Mouse (Mus musculus) layer of hippocampus, adult 2 months (tissue): ENCODE results near the gene Ly6g5c. TPM values are rescaled to one million over a fixed set of nuclear protein-coding genes. Genes with fewer than 3 reads are reported as not detected.

Experiments
- DNase-seq, 2 experiments: peaks; one replicate each; pipeline ENCODE4 v3.0.0; 2022; ENCODE audit warnings: low spot score in 2 of 2
- H3K27ac ChIP-seq: fragments of 200-600 bp; 2 replicates; pipeline ENCODE4 v1.8.1; 2022
- H3K4me3 ChIP-seq: fragments of 200-600 bp; 2 replicates; pipeline ENCODE4 v1.8.1; 2022; ENCODE audit warnings: mild to moderate bottlenecking
- CTCF ChIP-seq: fragments of 200-600 bp; conservative IDR thresholded peaks from 2 replicates; pipeline ENCODE4 v1.8.1; 2022; ENCODE audit warnings: antibody characterized with exemption, mild to moderate bottlenecking, moderate library complexity
- total RNA-seq, 2 experiments: library from RNA; stranded (reverse); gene quantifications; 2 replicates each; pipeline ENCODE4 v1.2.3; 2021

The Ly6g5c gene
- total RNA-seq, 2 experiments from 2014 or later: not detected

GRCm38 (mm10) chr17:35146139-35146538 lies 38.1 kb downstream of the Ly6g5c start:
- TF ChIP-seq CTCF: no peak
- H3K4me3 ChIP-seq: no peak overlapping the region
- no peak overlapping the region for H3K27ac ChIP-seq

GRCm38 (mm10) chr17:35147348-35147747 lies 39.3 kb downstream of the Ly6g5c start:
- TF ChIP-seq CTCF: no peak
- H3K27ac ChIP-seq: no peak overlapping the region
- no peak overlapping the region for H3K4me3 ChIP-seq
- no peak for DNase-seq

More at GRCm38 (mm10) chr17:35146139-35146538, 38.1 kb downstream of the Ly6g5c start:
- no peak for DNase-seq

- Histone ChIP-seq H3K4me3 (no peak overlapping the region), H3K27ac (no peak overlapping the region; the same call in 1 of the 2 replicates)
- no peak for TF ChIP-seq CTCF
- no peak for DNase-seq
These were observed 40.0 kb downstream of the Ly6g5c start for GRCm38 (mm10) chr17:35147922-35148639.

GRCm38 (mm10) chr17:35152121-35152520 lies 44.0 kb downstream of the Ly6g5c start:
- no peak for TF ChIP-seq CTCF
- DNase-seq: no peak

GRCm38 (mm10) chr17:35153077-35153476 lies 45.0 kb downstream of the Ly6g5c start:
- no peak overlapping the region for H3K27ac ChIP-seq

More at GRCm38 (mm10) chr17:35152121-35152520, 44.0 kb downstream of the Ly6g5c start:
- Histone ChIP-seq H3K4me3 (no peak overlapping the region), H3K27ac (no peak overlapping the region)

GRCm38 (mm10) chr17:35153931-35154330 lies 45.9 kb downstream of the Ly6g5c start:
- no peak for TF ChIP-seq CTCF
- DNase-seq: no peak
- Histone ChIP-seq H3K27ac (no peak overlapping the region), H3K4me3 (no peak overlapping the region)

More at GRCm38 (mm10) chr17:35153077-35153476, 45.0 kb downstream of the Ly6g5c start:
- no peak overlapping the region for H3K4me3 ChIP-seq
- TF ChIP-seq CTCF: no peak
- DNase-seq: no peak

GRCm38 (mm10) chr17:35154616-35155015 lies 46.5 kb downstream of the Ly6g5c start:
- DNase-seq: no peak

GRCm38 (mm10) chr17:35155451-35155850 lies 47.4 kb downstream of the Ly6g5c start:
- Histone ChIP-seq H3K27ac (no peak overlapping the region), H3K4me3 (no peak overlapping the region)
- DNase-seq: no peak
- no peak for TF ChIP-seq CTCF

More at GRCm38 (mm10) chr17:35154616-35155015, 46.5 kb downstream of the Ly6g5c start:
- no peak for TF ChIP-seq CTCF
- Histone ChIP-seq H3K27ac (no peak overlapping the region), H3K4me3 (no peak overlapping the region)

GRCm38 (mm10) chr17:35156461-35157200 lies 48.6 kb downstream of the Ly6g5c start:
- Histone ChIP-seq H3K4me3 (no peak overlapping the region), H3K27ac (no peak overlapping the region)
- DNase-seq: no peak
- no peak for TF ChIP-seq CTCF

GRCm38 (mm10) chr17:35157254-35157653 lies 49.2 kb downstream of the Ly6g5c start:
- H3K27ac ChIP-seq: no peak overlapping the region
- no peak overlapping the region for H3K4me3 ChIP-seq
- no peak for DNase-seq
- TF ChIP-seq CTCF: no peak

- TF ChIP-seq CTCF: no peak
- DNase-seq: no peak
- Histone ChIP-seq H3K27ac (no peak overlapping the region), H3K4me3 (no peak overlapping the region)
These were observed 49.6 kb downstream of the Ly6g5c start for GRCm38 (mm10) chr17:35157661-35158175.

- Histone ChIP-seq H3K4me3 (no peak overlapping the region), H3K27ac (no peak overlapping the region)
- no peak for DNase-seq
- no peak for TF ChIP-seq CTCF
These were observed 50.9 kb downstream of the Ly6g5c start for GRCm38 (mm10) chr17:35158850-35159593.

- Histone ChIP-seq H3K4me3 (no peak overlapping the region), H3K27ac (no peak overlapping the region)
- DNase-seq: no peak
- TF ChIP-seq CTCF: no peak
These were observed 51.6 kb downstream of the Ly6g5c start for GRCm38 (mm10) chr17:35159638-35160037.
